Mouse (Mus musculus): Measurements from ENCODE around the gene Atg7.

DNA sequence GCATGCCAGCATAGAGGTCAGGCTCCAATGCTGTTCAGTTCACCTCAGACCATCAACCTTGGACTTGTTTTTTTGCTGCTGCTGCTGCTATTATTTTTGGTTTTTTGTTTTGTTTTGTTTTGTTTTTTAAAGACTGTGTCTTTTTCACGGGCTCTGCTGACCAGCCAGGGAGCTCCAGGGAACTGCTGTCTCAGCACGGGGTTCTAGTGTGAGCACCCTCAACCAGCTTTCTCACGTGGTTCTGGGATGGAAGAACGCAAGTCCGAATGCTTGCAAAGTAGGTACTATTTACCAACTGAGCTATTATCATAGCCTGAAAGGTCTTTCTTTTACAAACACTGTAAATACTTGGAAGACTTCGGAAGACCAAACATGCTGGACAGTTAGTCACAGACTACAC, 233.6 kb downstream of the Atg7 start:
- no peak for TF ChIP-seq ZC3H11A (IDR thresholded peaks at IDR 0.05; ENCODE audit: borderline replicate concordance, low read depth, low read length)
- TF ChIP-seq CHD2 (IDR thresholded peaks at IDR 0.05; ENCODE audit: low read depth, low read length): no peak
- TF ChIP-seq HCFC1 (IDR thresholded peaks at IDR 0.05; ENCODE audit: borderline replicate concordance, insufficient read depth, low read length): no peak
- TF ChIP-seq MAFK (IDR thresholded peaks at IDR 0.05; ENCODE audit: insufficient read depth, low read depth, low read length): no peak
- no peak for TF ChIP-seq ZNF384 (IDR thresholded peaks at IDR 0.05; ENCODE audit: low read depth, low read length)
